Mouse (Mus musculus) frontal cortex, postnatal 14 days (tissue): ENCODE measurements around the gene Riox1.
"Not testable (repeated sequence)": the region's sequence is repeated elsewhere in the genome, so short reads cannot be mapped to it uniquely, and the experiment has no call there.

Source experiments
- DNase-seq, 2 experiments: peaks; one replicate each; pipeline ENCODE4 v3.0.0; 2022; ENCODE audit warnings: low spot score in 2 of 2

Gene Riox1

GRCm38 (mm10) chr12:83950493-83950839 is at the start of gene Riox1:
Gene Riox1 (plus strand): TSS chr12:83950608.
- peak; percentile 69 to 73 for DNase-seq

- no peak for DNase-seq
Observed at GRCm38 (mm10) chr12:83910451-83910850, 40.0 kb upstream of the Riox1 start.

GRCm38 (mm10) chr12:83914202-83914740 is 36.1 kb upstream of the Riox1 start:
- no peak for DNase-seq

- no peak for DNase-seq
Observed at GRCm38 (mm10) chr12:83914797-83915196, 35.6 kb upstream of the Riox1 start.

- no peak for DNase-seq
Observed at GRCm38 (mm10) chr12:83916884-83917283, 33.5 kb upstream of the Riox1 start.

- DNase-seq = peak in 1 of 2 experiments; percentile 30
Observed at GRCm38 (mm10) chr12:83920721-83921441, 29.5 kb upstream of the Riox1 start.

GRCm38 (mm10) chr12:83921535-83922381 is 28.6 kb upstream of the Riox1 start, which contains the start of gene Numb:
Gene Numb (minus strand): TSS chr12:83921934.
- peak; percentile 98 to 99 for DNase-seq

GRCm38 (mm10) chr12:83922724-83923485 is 27.5 kb upstream of the Riox1 start:
- DNase-seq = no peak

- DNase-seq = no peak
Observed at GRCm38 (mm10) chr12:83923486-83923859, 26.9 kb upstream of the Riox1 start.

- DNase-seq = no peak
Observed at GRCm38 (mm10) chr12:83924332-83924731, 26.1 kb upstream of the Riox1 start.

- no peak for DNase-seq
Observed at GRCm38 (mm10) chr12:83925160-83925703, 25.2 kb upstream of the Riox1 start.

GRCm38 (mm10) chr12:83926061-83926460 is 24.3 kb upstream of the Riox1 start:
- DNase-seq = no peak

GRCm38 (mm10) chr12:83927747-83928146 is 22.7 kb upstream of the Riox1 start:
- no peak for DNase-seq

GRCm38 (mm10) chr12:83929186-83929804 is 21.1 kb upstream of the Riox1 start:
- DNase-seq = no peak

GRCm38 (mm10) chr12:83937600-83937999 is 12.8 kb upstream of the Riox1 start:
- no peak for DNase-seq

GRCm38 (mm10) chr12:83938592-83938991 is 11.8 kb upstream of the Riox1 start:
- DNase-seq = not testable (repeated sequence)

- DNase-seq = no peak
Observed at GRCm38 (mm10) chr12:83939332-83939731, 11.1 kb upstream of the Riox1 start.

- no peak for DNase-seq
Observed at GRCm38 (mm10) chr12:83940031-83940430, 10.4 kb upstream of the Riox1 start.

- no peak for DNase-seq
Observed at GRCm38 (mm10) chr12:83941938-83942337, 8.5 kb upstream of the Riox1 start.

- no peak for DNase-seq
Observed at GRCm38 (mm10) chr12:83947260-83947811, 3.1 kb upstream of the Riox1 start.

GRCm38 (mm10) chr12:83949043-83949442 is 1.4 kb upstream of the Riox1 start:
- DNase-seq = no peak
